Mouse (Mus musculus): ENCODE data around the gene Gm21972.

- TF ChIP-seq CTCF (IDR thresholded peaks at IDR 0.05; ENCODE audit: extremely low read depth, insufficient read depth, low read length), result no peak
- no peak for TF ChIP-seq POLR2A (IDR thresholded peaks at IDR 0.05; ENCODE audit: extremely low read depth, insufficient read depth, low read length)
Measured at GRCm38 (mm10) chr1:86150929-86151328, 17.5 kb downstream of the Gm21972 start.

Data from cortical plate, adult 2 months (tissue).